Mouse (Mus musculus) liver, embryonic 14.5 days (tissue): ENCODE measurements at regions not wholly inside any gene's neighbourhood (a gene's known extent, or its start where the extent isn't known, plus 50 kb on each side); places are given as distances from the start of the nearest gene placed in this dataset.

Experiments
- ATAC-seq: fragments of 200-750 bp; cut with Nextera tagmentation; 2 replicates; pipeline ENCODE4 v1.8.0; 2017; ENCODE audit warnings: moderate number of reproducible peaks, mild to moderate bottlenecking, moderate library complexity; ENCODE audit not compliant: insufficient read depth
- DNase-seq, 3 experiments: peaks; one replicate each; pipeline ENCODE4 v3.0.0-alpha.2; 2012 to 2013; ENCODE audit warnings: low read depth in 3 of 3, low spot score in 3 of 3
- H3K27ac ChIP-seq: fragments of 300-500 bp; sonication (generic); 2 replicates; pipeline ENCODE4 v1.5.1; 2014; ENCODE audit warnings: moderate library complexity, mild to moderate bottlenecking, control low read depth, inconsistent platforms
- H3K27me3 ChIP-seq: fragments of 300-500 bp; sonication (generic); 2 replicates; pipeline ENCODE4 v1.6.1; 2014; ENCODE audit warnings: mild to moderate bottlenecking, low read length, moderate library complexity; ENCODE audit not compliant: control insufficient read depth, insufficient read depth
- H3K36me3 ChIP-seq: fragments of 300-500 bp; sonication (generic); replicated peaks from 2 replicates; pipeline ENCODE4 v1.6.1; 2014; ENCODE audit warnings: low read depth; ENCODE audit not compliant: control insufficient read depth, insufficient read depth
- H3K4me1 ChIP-seq, 2 experiments: fragments of 200-500 bp in 1 of 2; fragments of 300-500 bp in 1 of 2; sonication (generic) in 1 of 2; replicated peaks; 2 replicates each; pipeline ENCODE4 v1.6.1; 2012 to 2014; ENCODE audit warnings: antibody characterized with exemption in 1 of 2, inconsistent platforms in 1 of 2, low read length in 1 of 2; ENCODE audit not compliant: control insufficient read depth in 2 of 2, insufficient read depth in 2 of 2
- H3K4me2 ChIP-seq: fragments of 300-500 bp; sonication (generic); 2 replicates; pipeline ENCODE4 v1.6.1; 2014; ENCODE audit warnings: low read depth, mild to moderate bottlenecking, control low read depth, moderate library complexity
- H3K4me3 ChIP-seq, 2 experiments: fragments of 200-500 bp in 1 of 2; fragments of 300-500 bp in 1 of 2; sonication (generic) in 1 of 2; 2 replicates each; pipeline ENCODE4 v1.5.1; 2012 to 2014; ENCODE audit warnings: low read depth in 2 of 2, low read length in 2 of 2, mild to moderate bottlenecking in 2 of 2, control low read depth in 1 of 2, inconsistent platforms in 1 of 2, moderate library complexity in 1 of 2; ENCODE audit not compliant: insufficient read depth in 1 of 2
- H3K9ac ChIP-seq: fragments of 300-500 bp; sonication (generic); replicated peaks from 2 replicates; pipeline ENCODE4 v1.6.1; 2014; ENCODE audit warnings: mild to moderate bottlenecking, control low read depth, moderate library complexity
- H3K9me3 ChIP-seq: fragments of 300-500 bp; sonication (generic); 2 replicates; pipeline ENCODE4 v1.6.1; 2016; ENCODE audit warnings: low read length, mixed read lengths; ENCODE audit not compliant: control insufficient read depth
- CTCF ChIP-seq: IDR thresholded peaks from 2 replicates; pipeline ENCODE4 v1.5.1; 2016; ENCODE audit warnings: antibody characterized with exemption, low read depth, control low read depth
- EP300 ChIP-seq: IDR thresholded peaks from 2 replicates; pipeline ENCODE4 v1.6.1; 2016; ENCODE audit warnings: antibody characterized with exemption, low read depth
- WGBS: fragments of 180-500 bp; shearing (Covaris S2); extraction: QIAGEN DNeasy Blood & Tissue Kit; methylation state at CpG from one replicate; pipeline ENCODE4 v1.1.7; 2014; ENCODE audit not compliant: insufficient replicate concordance; 5-methylcytosine and 5-hydroxymethylcytosine counted together

DNA sequence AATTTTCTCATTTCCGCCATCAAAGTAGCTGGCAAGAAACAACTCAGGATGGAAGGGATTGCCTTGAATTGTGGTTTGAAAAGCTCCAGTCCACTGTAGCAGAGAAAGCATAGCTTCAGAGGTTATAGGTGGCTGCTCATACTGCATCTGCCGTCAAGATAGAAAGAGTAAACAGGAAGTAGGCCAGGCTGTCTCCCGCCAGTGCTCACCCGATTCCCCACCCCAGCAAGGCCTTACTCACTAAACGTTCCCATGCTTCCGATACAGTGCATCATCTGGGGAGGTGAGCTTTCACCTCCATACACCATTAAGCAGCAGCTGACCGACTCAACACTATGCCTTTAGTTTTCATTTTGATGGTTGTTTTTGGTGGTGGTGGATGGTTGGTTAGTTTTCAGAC, 119.3 kb upstream of the Btg1 start:
- ATAC-seq (no peak), DNase-seq (no peak)
- H3K9me3 ChIP-seq, result no peaks in the 10 kb centered on the region
- H3K4me1 ChIP-seq, result no peaks in the 10 kb centered on the region
- no peaks in the 10 kb centered on the region for H3K27me3 ChIP-seq
- no peak for TF ChIP-seq EP300
- no peak for TF ChIP-seq CTCF
- no peak overlapping the region for H3K4me2 ChIP-seq
- WGBS, result 63% methylated on average over 7 of the region's 7 CpGs
- H3K9ac ChIP-seq, result no peak overlapping the region
- H3K4me3 ChIP-seq, result no peak overlapping the region
- H3K36me3 ChIP-seq, result no peaks in the 10 kb centered on the region
- H3K27ac ChIP-seq, result no peak overlapping the region

DNA sequence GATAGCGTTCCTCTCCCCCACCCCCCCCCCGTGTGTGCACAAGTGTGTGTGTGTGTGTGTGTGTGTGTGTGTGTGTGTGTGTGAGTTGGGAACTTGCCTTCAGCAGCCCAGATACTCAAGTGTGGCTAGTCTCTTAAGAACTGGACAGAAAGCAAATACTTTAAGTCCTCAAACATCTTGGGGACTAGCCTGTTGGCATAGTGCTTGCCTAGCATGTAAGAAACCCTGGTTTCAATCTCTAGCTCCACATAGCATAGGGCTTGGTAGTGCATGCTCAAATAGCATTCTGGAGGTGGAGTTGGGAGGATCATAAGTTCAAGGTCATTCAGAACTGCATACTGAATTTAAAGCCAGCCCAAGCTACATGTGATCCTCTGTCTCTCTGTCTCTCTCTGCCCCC, 117.5 kb upstream of the Btg1 start:
- no peak overlapping the region for H3K9ac ChIP-seq
- no peaks in the 10 kb centered on the region for H3K36me3 ChIP-seq
- H3K27ac ChIP-seq, result no peak overlapping the region
- TF ChIP-seq EP300 (no peak), CTCF (no peak)
- no peaks in the 10 kb centered on the region for H3K4me1 ChIP-seq
- no peak overlapping the region for H3K4me3 ChIP-seq
- 61% methylated on average over 2 of the region's 2 CpGs for WGBS
- no peak overlapping the region for H3K4me2 ChIP-seq
- ATAC-seq, result no peak
- H3K9me3 ChIP-seq, result no peaks in the 10 kb centered on the region
- no peaks in the 10 kb centered on the region for H3K27me3 ChIP-seq
- no peak for DNase-seq

- H3K36me3 ChIP-seq, result no peaks in the 10 kb centered on the region
- H3K4me1 ChIP-seq, result no peaks in the 10 kb centered on the region
- H3K9me3 ChIP-seq, result no peaks in the 10 kb centered on the region
- peak in 1 of 3 experiments; percentile 1 for DNase-seq
- H3K9ac ChIP-seq, result no peak overlapping the region
- H3K27ac ChIP-seq, result no peak overlapping the region
- H3K27me3 ChIP-seq, result no peaks in the 10 kb centered on the region
- WGBS, result 36% methylated on average over 4 of the region's 4 CpGs
- no peak overlapping the region for H3K4me2 ChIP-seq
- no peak overlapping the region for H3K4me3 ChIP-seq
- no peak for TF ChIP-seq EP300
- TF ChIP-seq CTCF, result no peak
- ATAC-seq, result no peak
Observed at GRCm38 (mm10) chr10:96502090-96502728, 114.6 kb upstream of the Btg1 start.

GRCm38 (mm10) chr10:96502736-96503135, 114.1 kb upstream of the Btg1 start:
- Histone ChIP-seq H3K4me1 (no peaks in the 10 kb centered on the region), H3K36me3 (no peaks in the 10 kb centered on the region), H3K9me3 (no peaks in the 10 kb centered on the region), H3K27me3 (no peaks in the 10 kb centered on the region), H3K9ac (no peak overlapping the region), H3K27ac (no peak overlapping the region), H3K4me2 (no peak overlapping the region), H3K4me3 (no peak overlapping the region)
- TF ChIP-seq EP300 (no peak), CTCF (no peak)
- 65% methylated on average over 6 of the region's 6 CpGs for WGBS
- ATAC-seq (no peak), DNase-seq (no peak)

GRCm38 (mm10) chr10:96504340-96504739, 112.5 kb upstream of the Btg1 start:
- TF ChIP-seq EP300 (no peak), CTCF (no peak)
- DNase-seq (no peak), ATAC-seq (no peak)
- H3K4me3 ChIP-seq, result no peak overlapping the region
- no peak overlapping the region for H3K27ac ChIP-seq
- H3K4me2 ChIP-seq, result no peak overlapping the region
- no peaks in the 10 kb centered on the region for H3K36me3 ChIP-seq
- 67% methylated on average over 8 of the region's 8 CpGs for WGBS
- no peak overlapping the region for H3K9ac ChIP-seq
- H3K9me3 ChIP-seq, result no peaks in the 10 kb centered on the region
- no peaks in the 10 kb centered on the region for H3K4me1 ChIP-seq
- no peaks in the 10 kb centered on the region for H3K27me3 ChIP-seq
